Mouse (Mus musculus) stomach, postnatal 0 days (tissue): Measurements from ENCODE around the gene Sox2.

Experiments used
- CTCF ChIP-seq: IDR thresholded peaks from 2 replicates; pipeline ENCODE4 v1.5.1; 2016; ENCODE audit warnings: antibody characterized with exemption, low read depth, mild to moderate bottlenecking, moderate library complexity
- EP300 ChIP-seq: optimal IDR thresholded peaks from 2 replicates; pipeline ENCODE3; 2016; ENCODE audit warnings: antibody characterized with exemption

DNA sequence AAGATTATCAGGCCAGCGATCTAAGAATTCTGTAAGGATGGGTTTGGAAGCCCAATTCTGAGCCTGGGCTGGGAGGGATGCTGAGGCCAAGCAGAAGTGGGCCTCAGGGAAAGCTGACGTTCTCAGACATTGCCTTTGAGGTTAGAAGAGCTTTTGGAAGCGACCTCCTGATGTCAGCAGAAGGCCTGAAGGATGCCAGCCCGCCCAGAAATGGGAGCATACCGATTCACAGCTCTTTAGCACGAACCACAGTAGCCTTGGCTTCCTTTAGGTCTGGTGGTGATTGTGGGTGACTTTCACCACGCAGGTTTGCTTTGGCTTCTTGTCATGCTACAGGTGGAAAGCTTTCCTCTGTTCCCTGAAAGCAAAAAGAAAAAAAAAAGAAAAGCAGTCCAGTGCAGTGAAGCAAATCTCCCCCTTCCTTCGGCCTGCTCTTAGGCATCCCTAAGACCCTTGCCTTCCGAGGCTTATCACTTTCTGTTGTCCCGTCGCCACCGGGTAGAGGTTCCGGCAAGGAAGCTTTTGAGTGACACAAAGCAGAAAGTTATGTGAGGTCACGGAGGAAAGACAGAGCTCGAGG is 6.6 kb upstream of the Sox2 start:
- TF ChIP-seq CTCF, result no peak
- no peak for TF ChIP-seq EP300
